Mouse (Mus musculus): ENCODE data around the gene Nhlrc2.

- no peak for TF ChIP-seq MYOD1 (IDR thresholded peaks at IDR 0.05; ENCODE audit: control insufficient read depth in 1 of 3, insufficient read length in 2 of 3, low read depth in 2 of 3)
- no peak for TF ChIP-seq MAX (IDR thresholded peaks at IDR 0.05; ENCODE audit: low read depth)
- TF ChIP-seq E2F4 (IDR thresholded peaks at IDR 0.05; ENCODE audit: insufficient read depth) = no peak
- TF ChIP-seq POLR2A (IDR thresholded peaks at IDR 0.05; ENCODE audit: insufficient read length, low read depth) = no peak
- no peak for TF ChIP-seq TCF12 (IDR thresholded peaks at IDR 0.05; ENCODE audit: insufficient read depth, poor library complexity, severe bottlenecking)
- no peak for TF ChIP-seq REST (IDR thresholded peaks at IDR 0.05; ENCODE audit: insufficient read depth, insufficient read length)
These were observed 4.7 kb upstream of the Nhlrc2 start for GRCm38 (mm10) chr19:56543320-56543719.
